8 mouse cellular contexts compared by ENCODE assay signal in the genomic region with DNA sequence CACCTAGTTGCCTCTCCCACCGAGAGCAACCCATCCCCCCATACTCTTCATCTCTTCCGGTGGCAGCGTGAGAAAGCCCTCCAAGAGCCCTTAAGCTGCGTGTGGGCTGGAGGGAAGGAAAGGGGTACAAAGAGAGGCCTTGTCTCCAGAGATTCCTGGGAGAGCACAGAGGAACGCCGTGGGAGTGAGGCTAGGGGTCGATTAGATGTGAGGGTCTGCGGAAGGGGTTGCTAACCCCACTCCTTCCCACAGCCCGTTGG. TPM values are rescaled to one million over a fixed set of nuclear protein-coding genes. Genes with fewer than 3 reads are reported as not detected.
DNase-seq lines count a peak whose midpoint lies in the region; ATAC-seq and TF ChIP-seq lines count a peak whose summit lies in the region.

No protein-coding gene starts in this region.

- no peak for TF ChIP-seq CTCF in gastrocnemius, adult 2 months (IDR thresholded peaks at IDR 0.05)
- TF ChIP-seq CTCF in MEL (IDR thresholded peaks at IDR 0.05 in 2 of 3, conservative IDR thresholded peaks at IDR 0.05 in 1 of 3; ENCODE audit: control insufficient read depth in 1 of 3, insufficient read depth in 1 of 3, low read depth in 2 of 3, low read length in 3 of 3, poor library complexity in 1 of 3, severe bottlenecking in 1 of 3): no peak
- no peak for TF ChIP-seq CTCF in heart, postnatal 0 days (IDR thresholded peaks at IDR 0.05; ENCODE audit: low read depth)

- H3K9ac ChIP-seq in MEL (ENCODE audit: control insufficient read depth, low read depth, low read length, poor library complexity, severe bottlenecking): peak overlapping the region; percentile 67
- H3K9ac ChIP-seq in heart, postnatal 0 days (replicated peaks; ENCODE audit: low read depth, low read length): peak overlapping the region; percentile 81

- H3K4me2 ChIP-seq in heart, postnatal 0 days (ENCODE audit: low read depth, low read length): peak overlapping the region; percentile 94

- WGBS in heart, postnatal 0 days: 2% methylated on average over 9 of the region's 9 CpGs

- H3K4me1 ChIP-seq in MEL (ENCODE audit: control insufficient read depth in 1 of 2, insufficient read depth in 2 of 2, low read length in 2 of 2): peaks cover 17 to 41% of the 10 kb centered on the region in 2 experiments
- H3K4me1 ChIP-seq in heart, postnatal 0 days (ENCODE audit: control insufficient read depth, insufficient read depth): peaks cover 31% of the 10 kb centered on the region

- no peak for TF ChIP-seq RAD21 in MEL (IDR thresholded peaks at IDR 0.05; ENCODE audit: low read depth, low read length)

- no peak for DNase-seq in gastrocnemius, adult 2 months
- no peak for DNase-seq in gastrocnemius, adult 18-20 months (ENCODE audit: low spot score)
- no peak for DNase-seq in MEL (ENCODE audit: low read depth, low spot score)
- DNase-seq in heart, postnatal 0 days (ENCODE audit: low spot score): no peak
- peak; percentile 50 for DNase-seq in lung, postnatal 10 days
- peak; percentile 49 to 69 for DNase-seq in thymus, postnatal 10 days (ENCODE audit: low spot score in 2 of 2)
- DNase-seq in urinary bladder, postnatal 36 days (ENCODE audit: low spot score in 2 of 2): no peak
- no peak for DNase-seq in left cerebral cortex, postnatal 4 days

- no peaks in the 10 kb centered on the region for H3K79me2 ChIP-seq in MEL (ENCODE audit: control insufficient read depth, insufficient read depth, low read length, poor library complexity)

- H3K27me3 ChIP-seq in MEL (ENCODE audit: control insufficient read depth in 1 of 2, insufficient read depth in 2 of 2, low read length in 2 of 2): no peaks in the 10 kb centered on the region
- no peaks in the 10 kb centered on the region for H3K27me3 ChIP-seq in heart, postnatal 0 days (ENCODE audit: control insufficient read depth, insufficient read depth, low read length)

- H3K27ac ChIP-seq in gastrocnemius, adult 2 months: peak overlapping the region; percentile 89
- peak overlapping the region; percentile 67 for H3K27ac ChIP-seq in MEL (ENCODE audit: control insufficient read depth, low read depth, low read length)
- peak overlapping the region; percentile 85 for H3K27ac ChIP-seq in heart, postnatal 0 days (ENCODE audit: low read depth)

- peaks cover 0 to 30% of the 10 kb centered on the region in 2 experiments; a peak in 2 of 4 replicates for H3K36me3 ChIP-seq in MEL (ENCODE audit: control insufficient read depth in 1 of 2, insufficient read depth in 2 of 2, low read length in 2 of 2)
- H3K36me3 ChIP-seq in heart, postnatal 0 days (replicated peaks; ENCODE audit: control insufficient read depth, insufficient read depth, low read length): peaks cover 28% of the 10 kb centered on the region

- intact Hi-C loops in gastrocnemius, adult 2 months (cut with DNase I): no loop called here
- intact Hi-C loops in left cerebral cortex, postnatal 4 days (cut with DNase I): no loop called here

- peak overlapping the region; percentile 84 for H3K4me3 ChIP-seq in gastrocnemius, adult 2 months
- peak overlapping the region; percentile 38 to 63 for H3K4me3 ChIP-seq in MEL (ENCODE audit: control insufficient read depth in 1 of 2, insufficient read depth in 1 of 2, low read depth in 2 of 2, low read length in 2 of 2)
- H3K4me3 ChIP-seq in heart, postnatal 0 days (ENCODE audit: low read depth, low read length): peak overlapping the region; percentile 69

- no peak for TF ChIP-seq POLR2A in MEL (IDR thresholded peaks at IDR 0.05; ENCODE audit: control insufficient read depth in 1 of 2, insufficient read depth in 1 of 2, low read depth in 1 of 2, low read length in 2 of 2, poor library complexity in 1 of 2)

- ATAC-seq in heart, postnatal 0 days (ENCODE audit: insufficient read depth, low read depth): no peak

- H3K9me3 ChIP-seq in MEL (replicated peaks; ENCODE audit: insufficient read depth, low read length): no peaks in the 10 kb centered on the region
- H3K9me3 ChIP-seq in heart, postnatal 0 days (replicated peaks; ENCODE audit: control insufficient read depth, low read length): no peaks in the 10 kb centered on the region

- TF ChIP-seq EP300 in MEL (IDR thresholded peaks at IDR 0.05; ENCODE audit: low read depth in 1 of 2, low read length in 2 of 2): no peak
- no peak for TF ChIP-seq EP300 in heart, postnatal 0 days (IDR thresholded peaks at IDR 0.05; ENCODE audit: low read depth)

TF ChIP-seq in MEL, 35 proteins besides CTCF, POLR2A, EP300 and RAD21:
- no peak for TF ChIP-seq GATA1 (IDR thresholded peaks at IDR 0.05; ENCODE audit: low read depth, low read length)
- no peak for TF ChIP-seq MAZ (IDR thresholded peaks at IDR 0.05; ENCODE audit: low read depth, low read length)
- no peak for TF ChIP-seq ZNF384 (IDR thresholded peaks at IDR 0.05; ENCODE audit: low read depth, low read length)
- no peak for TF ChIP-seq SMC3 (IDR thresholded peaks at IDR 0.05; ENCODE audit: low read depth, low read length)
- TF ChIP-seq NRF1 (IDR thresholded peaks at IDR 0.05; ENCODE audit: insufficient read depth, low read depth, low read length, poor library complexity, severe bottlenecking): no peak

RNA-seq across cellular contexts. Expression of gene Mical1, which starts 0.8 kb away (rescaled TPM):
- 1 to 10 TPM; 5.9 to 6.9 TPM for total RNA-seq in gastrocnemius, adult 2 months (2021)
- total RNA-seq in gastrocnemius, adult 18-20 months (2021): 1 to 10 TPM; 4.0 to 7.8 TPM
- total RNA-seq in MEL (2012; rRNA removed): 1.3 and 4.3 TPM in 2 replicates
- polyA plus RNA-seq in MEL (2012; ENCODE audit: insufficient read depth in 1 of 2, insufficient read length in 2 of 2, low read depth in 1 of 2, low replicate concordance in 2 of 2, missing spikeins in 1 of 2): 10 to 100 TPM in 1 of 2 experiments, not detected in 1; 15.7 TPM
- total RNA-seq in heart, postnatal 0 days (2014; rRNA removed; ENCODE audit: low replicate concordance): 33.1 and 60.4 TPM in 2 replicates
- 33.0 and 36.1 TPM in 2 replicates for polyA plus RNA-seq in heart, postnatal 0 days (2015; fragmentation: Nextera tagmentation; extraction: Ambion mirVana)
- total RNA-seq in left cerebral cortex, postnatal 4 days (2021): 10 to 100 TPM; 75.8 to 82.1 TPM

RNA-seq across cellular contexts. Expression of gene Smpd2, which starts 13.2 kb away (rescaled TPM):
- total RNA-seq in gastrocnemius, adult 2 months (2021): 10 to 100 TPM; 11.1 TPM
- 1 to 10 TPM; 9.2 to 9.9 TPM for total RNA-seq in gastrocnemius, adult 18-20 months (2021)
- 0.04 and 0.07 TPM in 2 replicates for total RNA-seq in MEL (2012; rRNA removed)
- polyA plus RNA-seq in MEL (2012; ENCODE audit: insufficient read depth in 1 of 2, insufficient read length in 2 of 2, low read depth in 1 of 2, low replicate concordance in 2 of 2, missing spikeins in 1 of 2): under 1 TPM in 1 of 2 experiments, not detected in 1; 0.42 TPM
- 91.6 and 105 TPM in 2 replicates for total RNA-seq in heart, postnatal 0 days (2014; rRNA removed; ENCODE audit: low replicate concordance)
- polyA plus RNA-seq in heart, postnatal 0 days (2015; fragmentation: Nextera tagmentation; extraction: Ambion mirVana): 72.4 TPM in 2 replicates
- total RNA-seq in left cerebral cortex, postnatal 4 days (2021): 10 to 100 TPM; 20.1 to 21.9 TPM

RNA-seq across cellular contexts. Expression of gene Ppil6, which starts 13.3 kb away (rescaled TPM):
- total RNA-seq in gastrocnemius, adult 2 months (2021): not detected
- total RNA-seq in gastrocnemius, adult 18-20 months (2021): not detected
- not detected in 2 replicates for total RNA-seq in MEL (2012; rRNA removed)
- not detected for polyA plus RNA-seq in MEL (2012; ENCODE audit: insufficient read depth in 1 of 2, insufficient read length in 2 of 2, low read depth in 1 of 2, low replicate concordance in 2 of 2, missing spikeins in 1 of 2)
- 4.5 TPM in 1 of 2 replicates, not detected in the other for total RNA-seq in heart, postnatal 0 days (2014; rRNA removed; ENCODE audit: low replicate concordance)
- 5.9 and 6.5 TPM in 2 replicates for polyA plus RNA-seq in heart, postnatal 0 days (2015; fragmentation: Nextera tagmentation; extraction: Ambion mirVana)
- total RNA-seq in left cerebral cortex, postnatal 4 days (2021): 1 to 10 TPM; 4.6 to 4.9 TPM

RNA-seq across cellular contexts. Expression of gene Zbtb24, which starts 26.8 kb away (rescaled TPM):
- 1 to 10 TPM; 4.6 to 6.1 TPM for total RNA-seq in gastrocnemius, adult 2 months (2021)
- 1 to 10 TPM; 4.6 to 5.0 TPM for total RNA-seq in gastrocnemius, adult 18-20 months (2021)
- 7.6 and 8.4 TPM in 2 replicates for total RNA-seq in MEL (2012; rRNA removed)
- 10 to 100 TPM in 1 of 2 experiments, not detected in 1; 11.0 TPM for polyA plus RNA-seq in MEL (2012; ENCODE audit: insufficient read depth in 1 of 2, insufficient read length in 2 of 2, low read depth in 1 of 2, low replicate concordance in 2 of 2, missing spikeins in 1 of 2)
- total RNA-seq in heart, postnatal 0 days (2014; rRNA removed; ENCODE audit: low replicate concordance): 7.7 and 15.6 TPM in 2 replicates
- polyA plus RNA-seq in heart, postnatal 0 days (2015; fragmentation: Nextera tagmentation; extraction: Ambion mirVana): 10.7 and 11.6 TPM in 2 replicates
- total RNA-seq in left cerebral cortex, postnatal 4 days (2021): 10 to 100 TPM; 19.2 to 20.5 TPM

RNA-seq across cellular contexts. Expression of gene Cd164, which starts 42.3 kb away (rescaled TPM):
- 100 to 1,000 TPM; 133 to 157 TPM for total RNA-seq in gastrocnemius, adult 2 months (2021)
- total RNA-seq in gastrocnemius, adult 18-20 months (2021): 100 to 1,000 TPM; 145 to 153 TPM
- total RNA-seq in MEL (2012; rRNA removed): 21.4 and 23.6 TPM in 2 replicates
- polyA plus RNA-seq in MEL (2012; ENCODE audit: insufficient read depth in 1 of 2, insufficient read length in 2 of 2, low read depth in 1 of 2, low replicate concordance in 2 of 2, missing spikeins in 1 of 2): 10 to 100 TPM in 1 of 2 experiments, not detected in 1; 59.4 TPM
- total RNA-seq in heart, postnatal 0 days (2014; rRNA removed; ENCODE audit: low replicate concordance): 76.0 and 113 TPM in 2 replicates
- 131 and 138 TPM in 2 replicates for polyA plus RNA-seq in heart, postnatal 0 days (2015; fragmentation: Nextera tagmentation; extraction: Ambion mirVana)
- 10 to 100 TPM; 39.9 to 43.4 TPM for total RNA-seq in left cerebral cortex, postnatal 4 days (2021)

Comparison
In these comparisons a context has a peak if more than half of its experiments do, and no peak if none do; other contexts are left out.
1. DNase-seq: peak in lung, postnatal 10 days (single experiment) and thymus, postnatal 10 days (2 of 2); none in gastrocnemius, adult 2 months (single experiment), gastrocnemius, adult 18-20 months (single experiment), MEL (single experiment), heart, postnatal 0 days (single experiment), urinary bladder, postnatal 36 days (0 of 2) and left cerebral cortex, postnatal 4 days (single experiment).
2. Peak in every context shown above with its lines, with median percentiles within 50 percentile points of each other: H3K27ac ChIP-seq and H3K4me3 ChIP-seq.